Mouse (Mus musculus): Measurements from ENCODE around the gene Sycp3. TPM values are rescaled to one million over a fixed set of nuclear protein-coding genes. Genes with fewer than 3 reads are reported as not detected.

Sycp3 gene
- polyA plus RNA-seq, 2 experiments: 0.10 TPM; not detected in 1

DNA sequence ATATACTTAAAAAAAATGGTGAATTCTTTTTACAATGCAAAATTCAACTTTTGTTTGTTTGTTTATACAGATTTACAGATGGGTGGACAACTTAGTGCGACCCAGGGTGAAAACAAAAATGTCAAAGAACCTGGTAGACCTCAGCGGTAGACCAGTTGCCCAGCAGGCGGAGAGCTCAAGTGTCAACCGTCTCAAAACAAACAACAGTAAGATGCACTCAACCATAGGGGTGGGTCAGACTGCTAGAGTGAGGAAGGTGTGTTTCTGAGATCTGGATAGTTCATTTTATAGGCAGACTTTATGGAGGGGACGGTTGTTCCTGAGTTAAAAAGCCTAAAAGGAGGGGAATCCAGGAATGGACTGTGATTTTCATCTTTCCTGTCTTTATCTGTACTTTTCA lies 29.3 kb downstream of the Sycp3 start:
- Histone ChIP-seq H3K9ac (ENCODE audit: low read depth, low read length, severe bottlenecking) (no peak overlapping the region), H3K4me1 (ENCODE audit: control insufficient read depth, insufficient read depth, low read length) (no peaks in the 10 kb centered on the region), H3K4me3 (replicated peaks; ENCODE audit: low read length) (no peak overlapping the region), H3K36me3 (ENCODE audit: control insufficient read depth, insufficient read depth, low read length) (no peaks in the 10 kb centered on the region), H3K27ac (replicated peaks; ENCODE audit: low read depth, low read length) (no peak overlapping the region), H3K27me3 (ENCODE audit: control insufficient read depth, insufficient read depth, low read length) (no peaks in the 10 kb centered on the region), H3K4me2 (replicated peaks; ENCODE audit: low read depth, low read length, severe bottlenecking) (no peak overlapping the region), H3K9me3 (ENCODE audit: control insufficient read depth, low read length) (no peaks in the 10 kb centered on the region)
- DNase-seq (ENCODE audit: low spot score) (no peak), ATAC-seq (ENCODE audit: low FRiP score, low read depth) (no peak)
- 85% methylated on average over 5 of the region's 5 CpGs for WGBS
- no peak for TF ChIP-seq POLR2A (IDR thresholded peaks at IDR 0.05; ENCODE audit: borderline replicate concordance, extremely low read depth, insufficient read depth, insufficient read length)

- no peaks in the 10 kb centered on the region for H3K36me3 ChIP-seq (ENCODE audit: control insufficient read depth, insufficient read depth, low read length)
- ATAC-seq (ENCODE audit: low FRiP score, low read depth): no peak
- H3K9me3 ChIP-seq (ENCODE audit: control insufficient read depth, low read length): no peaks in the 10 kb centered on the region
- H3K27me3 ChIP-seq (ENCODE audit: control insufficient read depth, insufficient read depth, low read length): no peaks in the 10 kb centered on the region
- TF ChIP-seq POLR2A (IDR thresholded peaks at IDR 0.05; ENCODE audit: borderline replicate concordance, extremely low read depth, insufficient read depth, insufficient read length): no peak
- H3K27ac ChIP-seq (replicated peaks; ENCODE audit: low read depth, low read length): no peak overlapping the region
- H3K4me2 ChIP-seq (replicated peaks; ENCODE audit: low read depth, low read length, severe bottlenecking): no peak overlapping the region
- no peak overlapping the region for H3K9ac ChIP-seq (ENCODE audit: low read depth, low read length, severe bottlenecking)
- no peak for DNase-seq (ENCODE audit: low spot score)
- WGBS: 66% methylated on average over 7 of the region's 7 CpGs
- H3K4me3 ChIP-seq (replicated peaks; ENCODE audit: low read length): no peak overlapping the region
- H3K4me1 ChIP-seq (ENCODE audit: control insufficient read depth, insufficient read depth, low read length): peaks cover 8% of the 10 kb centered on the region; the same call in 1 of the 2 replicates
Observed at GRCm38 (mm10) chr10:88491632-88492031, 32.3 kb downstream of the Sycp3 start.

- DNase-seq (ENCODE audit: low spot score): no peak
- WGBS: 84% methylated on average over 8 of the region's 8 CpGs
- no peak for TF ChIP-seq POLR2A (IDR thresholded peaks at IDR 0.05; ENCODE audit: borderline replicate concordance, extremely low read depth, insufficient read depth, insufficient read length)
- H3K36me3 ChIP-seq (ENCODE audit: control insufficient read depth, insufficient read depth, low read length): no peaks in the 10 kb centered on the region
- no peak overlapping the region for H3K27ac ChIP-seq (replicated peaks; ENCODE audit: low read depth, low read length)
- peaks cover 14% of the 10 kb centered on the region for H3K4me1 ChIP-seq (ENCODE audit: control insufficient read depth, insufficient read depth, low read length)
- H3K27me3 ChIP-seq (ENCODE audit: control insufficient read depth, insufficient read depth, low read length): no peaks in the 10 kb centered on the region
- H3K9me3 ChIP-seq (ENCODE audit: control insufficient read depth, low read length): no peaks in the 10 kb centered on the region
- H3K9ac ChIP-seq (ENCODE audit: low read depth, low read length, severe bottlenecking): no peak overlapping the region
- no peak for ATAC-seq (ENCODE audit: low FRiP score, low read depth)
- H3K4me3 ChIP-seq (replicated peaks; ENCODE audit: low read length): no peak overlapping the region
- no peak overlapping the region for H3K4me2 ChIP-seq (replicated peaks; ENCODE audit: low read depth, low read length, severe bottlenecking)
Observed at GRCm38 (mm10) chr10:88492658-88493057, 33.3 kb downstream of the Sycp3 start.

GRCm38 (mm10) chr10:88494959-88495587 lies 35.7 kb downstream of the Sycp3 start:
- no peak for DNase-seq (ENCODE audit: low spot score)
- 76% methylated on average over 4 of the region's 4 CpGs for WGBS
- H3K4me1 ChIP-seq (ENCODE audit: control insufficient read depth, insufficient read depth, low read length): peaks cover 14% of the 10 kb centered on the region
- no peaks in the 10 kb centered on the region for H3K36me3 ChIP-seq (ENCODE audit: control insufficient read depth, insufficient read depth, low read length)
- H3K4me2 ChIP-seq (replicated peaks; ENCODE audit: low read depth, low read length, severe bottlenecking): no peak overlapping the region
- H3K27ac ChIP-seq (replicated peaks; ENCODE audit: low read depth, low read length): no peak overlapping the region
- no peak for ATAC-seq (ENCODE audit: low FRiP score, low read depth)
- no peak for TF ChIP-seq POLR2A (IDR thresholded peaks at IDR 0.05; ENCODE audit: borderline replicate concordance, extremely low read depth, insufficient read depth, insufficient read length)
- H3K4me3 ChIP-seq (replicated peaks; ENCODE audit: low read length): no peak overlapping the region
- no peaks in the 10 kb centered on the region for H3K9me3 ChIP-seq (ENCODE audit: control insufficient read depth, low read length)
- H3K27me3 ChIP-seq (ENCODE audit: control insufficient read depth, insufficient read depth, low read length): no peaks in the 10 kb centered on the region
- no peak overlapping the region for H3K9ac ChIP-seq (ENCODE audit: low read depth, low read length, severe bottlenecking)

DNA sequence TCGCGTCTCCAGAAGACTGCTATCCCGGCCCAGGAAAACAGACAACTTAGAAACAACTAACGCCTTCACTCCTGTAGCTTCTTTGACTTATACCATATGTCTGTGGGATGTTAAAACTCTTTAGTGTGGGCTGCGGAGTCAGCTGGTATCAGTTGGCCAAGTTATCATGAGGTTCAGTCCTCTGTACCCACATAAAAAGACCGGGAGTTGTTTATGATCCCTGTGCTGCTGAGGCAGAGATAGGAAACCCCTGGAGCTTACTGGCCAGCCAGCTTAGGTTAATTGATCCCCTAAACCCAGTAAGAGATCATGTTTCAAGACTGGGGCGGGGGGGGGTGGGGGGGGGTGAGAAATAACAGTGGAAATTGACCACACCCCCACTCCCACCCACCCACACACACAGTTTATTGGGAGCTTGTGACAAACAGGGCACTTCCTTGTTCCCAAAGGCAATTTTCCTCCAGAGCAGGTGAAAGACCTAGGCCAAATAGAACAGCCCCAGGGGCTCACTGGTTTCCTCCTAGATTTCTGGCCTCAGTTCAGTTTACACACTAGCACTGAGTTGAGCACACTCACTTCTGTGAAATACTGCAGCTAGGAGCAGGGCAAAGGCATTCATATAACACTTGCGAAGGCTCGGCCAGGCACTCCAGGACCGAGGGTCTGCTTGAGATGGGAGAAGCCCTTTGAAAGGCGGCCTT lies 37.6 kb downstream of the Sycp3 start:
- Histone ChIP-seq H3K36me3 (ENCODE audit: control insufficient read depth, insufficient read depth, low read length) (no peaks in the 10 kb centered on the region), H3K4me2 (replicated peaks; ENCODE audit: low read depth, low read length, severe bottlenecking) (0 out of 2 replicates have a peak overlapping the region, but pooled peaks have one; percentile 5), H3K4me3 (replicated peaks; ENCODE audit: low read length) (no peak overlapping the region), H3K27ac (replicated peaks; ENCODE audit: low read depth, low read length) (no peak overlapping the region), H3K4me1 (ENCODE audit: control insufficient read depth, insufficient read depth, low read length) (peaks cover 17% of the 10 kb centered on the region), H3K27me3 (ENCODE audit: control insufficient read depth, insufficient read depth, low read length) (no peaks in the 10 kb centered on the region), H3K9me3 (ENCODE audit: control insufficient read depth, low read length) (no peaks in the 10 kb centered on the region), H3K9ac (ENCODE audit: low read depth, low read length, severe bottlenecking) (no peak overlapping the region)
- 22% methylated on average over 11 of the region's 11 CpGs for WGBS
- no peak for TF ChIP-seq POLR2A (IDR thresholded peaks at IDR 0.05; ENCODE audit: borderline replicate concordance, extremely low read depth, insufficient read depth, insufficient read length)
- DNase-seq (ENCODE audit: low spot score): peak; percentile 32
- ATAC-seq (ENCODE audit: low FRiP score, low read depth): peak; percentile 56
